Mouse (Mus musculus) E14TG2a.4 (cell line): ENCODE data around the gene Bco1.

ENCODE experiments used
- CTCF ChIP-seq: conservative IDR thresholded peaks from 2 replicates; pipeline ENCODE4 v1.5.1; 2014; ENCODE audit warnings: low read length
- NANOG ChIP-seq: IDR thresholded peaks from 2 replicates; pipeline ENCODE4 v1.6.1; 2014; ENCODE audit warnings: borderline replicate concordance, low read length, mixed read lengths
- POU5F1 ChIP-seq: IDR thresholded peaks from 2 replicates; pipeline ENCODE4 v1.6.1; 2014; ENCODE audit warnings: low read length, borderline replicate concordance

DNA sequence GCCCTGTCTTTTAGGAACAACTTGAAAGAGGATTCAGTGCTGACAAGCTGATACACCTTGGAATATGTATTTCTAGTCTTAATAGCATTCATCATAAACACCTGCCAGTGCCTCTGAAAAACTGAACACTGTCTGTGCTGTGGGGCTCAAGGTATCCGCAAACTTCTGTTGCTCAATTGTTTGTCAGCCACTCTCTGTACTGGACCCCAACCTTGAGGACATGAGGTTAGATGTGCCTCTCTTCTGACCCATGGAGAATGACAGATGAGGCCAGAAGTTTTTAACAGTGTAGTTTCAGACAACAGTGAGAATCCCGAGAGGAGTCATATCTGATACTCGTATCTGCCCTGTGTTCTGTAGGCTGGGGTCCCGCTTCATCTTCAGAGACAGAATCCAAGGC is 69.9 kb downstream of the Bco1 start:
- TF ChIP-seq CTCF (no peak), POU5F1 (no peak), NANOG (no peak)
